Mouse (Mus musculus) bone marrow macrophage, adult 2 months (primary cell): ENCODE measurements at regions not wholly inside any gene's neighbourhood (a gene's known extent, or its start where the extent isn't known, plus 50 kb on each side); places are given as distances from the start of the nearest gene placed in this dataset.

ENCODE experiments used
- CTCF ChIP-seq: IDR thresholded peaks from 2 replicates; pipeline ENCODE4 v1.5.1; 2012; ENCODE audit warnings: low read depth, mild to moderate bottlenecking, low read length, moderate library complexity
- POLR2A ChIP-seq: IDR thresholded peaks from 2 replicates; pipeline ENCODE4 v1.6.1; 2012; ENCODE audit warnings: mild to moderate bottlenecking, low read depth, low read length, borderline replicate concordance

DNA sequence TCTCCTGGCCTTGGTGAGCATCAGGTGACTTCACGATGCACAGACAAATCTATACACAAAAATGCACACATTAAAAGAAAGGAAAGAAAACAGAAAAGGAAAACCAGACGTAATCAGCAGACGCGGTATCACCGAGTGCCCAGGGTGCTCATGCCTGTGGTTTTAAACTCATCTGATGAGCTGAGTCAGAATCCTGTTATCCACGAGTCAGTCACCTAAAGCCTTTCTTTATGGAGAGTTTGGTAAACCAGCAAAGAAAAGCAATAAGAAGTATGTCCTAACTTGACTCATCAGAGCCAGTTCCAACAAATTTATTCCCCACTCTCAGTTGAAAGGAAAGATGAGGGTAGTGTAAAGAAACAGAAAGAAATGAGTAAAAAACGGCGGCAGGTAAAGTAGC lies 391.5 kb downstream of the Cd83 start:
- no peak for TF ChIP-seq POLR2A
- no peak for TF ChIP-seq CTCF
